Mouse (Mus musculus) ES-E14 (cell line): ENCODE measurements around the gene Shb.

ENCODE experiments used
- ZC3H11A ChIP-seq: IDR thresholded peaks from 2 replicates; pipeline ENCODE4 v1.6.1; 2012; ENCODE audit warnings: low read depth, mild to moderate bottlenecking, inconsistent platforms, low read length, borderline replicate concordance
- ZNF384 ChIP-seq: IDR thresholded peaks from 2 replicates; pipeline ENCODE4 v1.6.1; 2012; ENCODE audit warnings: low read depth, low read length, inconsistent platforms

- TF ChIP-seq ZC3H11A (no peak), ZNF384 (no peak)
Measured at GRCm38 (mm10) chr4:45429451-45429850, 102.8 kb downstream of the Shb start.
